Mouse (Mus musculus): ENCODE measurements at regions not wholly inside any gene's neighbourhood (a gene's known extent, or its start where the extent isn't known, plus 50 kb on each side); places are given as distances from the start of the nearest gene placed in this dataset.

DNA sequence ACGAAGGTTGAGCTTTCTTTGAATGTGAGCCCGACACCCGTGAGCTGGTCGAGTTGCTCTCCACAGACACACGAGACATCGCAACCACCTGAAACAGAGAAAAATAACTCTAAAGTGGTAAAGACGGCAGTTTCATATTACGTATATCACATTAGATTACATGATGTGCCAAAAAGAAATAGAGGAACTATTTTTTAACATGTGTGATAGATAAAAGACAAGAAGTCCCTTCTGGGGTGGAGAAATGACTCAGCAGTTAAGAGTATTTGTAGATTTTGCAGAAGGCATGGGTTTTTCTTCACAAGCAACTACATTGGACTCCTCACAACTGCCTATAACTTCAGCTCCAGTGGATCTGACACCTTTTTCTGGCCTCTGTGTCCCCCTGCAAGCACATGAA lies 222.2 kb upstream of the Sox2 start:
- WGBS, result 88% methylated on average over 8 of the region's 8 CpGs

DNA sequence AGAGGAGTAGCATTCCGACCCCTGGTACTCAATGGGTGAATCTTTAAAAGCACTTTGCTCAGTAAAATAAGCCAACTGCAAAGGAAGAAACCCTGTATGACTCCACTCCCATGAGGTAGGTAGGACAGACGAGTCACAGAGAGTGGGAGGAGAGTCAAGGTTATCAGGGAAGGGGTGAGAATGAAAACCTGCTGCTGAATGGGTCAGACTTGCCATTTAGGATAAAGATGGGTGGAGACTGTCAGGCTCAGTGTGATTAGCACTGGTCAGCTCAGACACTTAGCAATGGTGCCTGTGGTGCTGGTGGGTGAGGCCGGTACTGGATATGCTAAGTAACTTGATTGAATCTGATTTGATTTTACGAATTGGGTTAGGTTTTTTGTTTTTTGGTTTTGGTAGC lies 222.7 kb upstream of the Sox2 start:
- Histone ChIP-seq H3K27ac (ENCODE audit: insufficient read depth, low read depth, low read length) (no peak overlapping the region), H3K4me3 (ENCODE audit: insufficient read depth, low read depth, low read length) (no peak overlapping the region), H3K4me1 (ENCODE audit: control insufficient read depth, insufficient read depth, low read length) (no peaks in the 10 kb centered on the region), H3K36me3 (ENCODE audit: control insufficient read depth, insufficient read depth, low read length) (no peaks in the 10 kb centered on the region), H3K27me3 (replicated peaks; ENCODE audit: control insufficient read depth, insufficient read depth, low read length) (no peaks in the 10 kb centered on the region)
- TF ChIP-seq POLR2A (IDR thresholded peaks at IDR 0.05; ENCODE audit: low read depth, low read length) (no peak), CTCF (conservative IDR thresholded peaks at IDR 0.05; ENCODE audit: insufficient read depth, insufficient read length, low read depth, low read length) (no peak)
- WGBS, result 82% methylated on average over 4 of the region's 4 CpGs
- no peak for DNase-seq

More for the DNA sequence above, 222.2 kb upstream of the Sox2 start:
- Histone ChIP-seq H3K27me3 (replicated peaks; ENCODE audit: control insufficient read depth, insufficient read depth, low read length) (no peaks in the 10 kb centered on the region), H3K4me1 (ENCODE audit: control insufficient read depth, insufficient read depth, low read length) (no peaks in the 10 kb centered on the region), H3K4me3 (ENCODE audit: insufficient read depth, low read depth, low read length) (no peak overlapping the region), H3K27ac (ENCODE audit: insufficient read depth, low read depth, low read length) (no peak overlapping the region), H3K36me3 (ENCODE audit: control insufficient read depth, insufficient read depth, low read length) (no peaks in the 10 kb centered on the region)
- TF ChIP-seq POLR2A (IDR thresholded peaks at IDR 0.05; ENCODE audit: low read depth, low read length) (no peak), CTCF (conservative IDR thresholded peaks at IDR 0.05; ENCODE audit: insufficient read depth, insufficient read length, low read depth, low read length) (no peak)
- DNase-seq, result no peak

DNA sequence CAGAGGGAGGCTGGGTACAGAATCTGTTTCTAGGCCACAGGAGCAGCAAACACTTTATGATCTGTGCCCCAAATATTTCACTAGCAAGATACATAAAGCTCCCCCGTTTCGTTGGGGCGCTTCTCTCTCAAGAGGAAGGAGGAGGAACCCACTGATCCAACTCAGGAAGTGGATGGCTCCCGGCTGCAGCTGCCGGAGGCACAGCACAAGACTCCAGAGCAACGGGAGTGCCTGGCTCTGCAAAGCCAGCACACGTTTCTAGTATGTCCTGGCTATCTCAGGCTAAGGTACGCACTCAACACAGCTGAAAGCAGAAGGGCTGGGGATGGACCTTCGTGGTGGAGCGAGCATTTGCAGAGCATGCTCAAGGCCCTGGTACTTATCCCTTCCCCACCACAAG lies 223.2 kb upstream of the Sox2 start:
- no peak overlapping the region for H3K4me3 ChIP-seq (ENCODE audit: insufficient read depth, low read depth, low read length)
- DNase-seq, result no peak
- WGBS, result 65% methylated on average over 10 of the region's 10 CpGs
- H3K27ac ChIP-seq (ENCODE audit: insufficient read depth, low read depth, low read length), result no peak overlapping the region
- H3K27me3 ChIP-seq (replicated peaks; ENCODE audit: control insufficient read depth, insufficient read depth, low read length), result no peaks in the 10 kb centered on the region
- no peak for TF ChIP-seq POLR2A (IDR thresholded peaks at IDR 0.05; ENCODE audit: low read depth, low read length)
- TF ChIP-seq CTCF (conservative IDR thresholded peaks at IDR 0.05; ENCODE audit: insufficient read depth, insufficient read length, low read depth, low read length), result no peak
- no peaks in the 10 kb centered on the region for H3K4me1 ChIP-seq (ENCODE audit: control insufficient read depth, insufficient read depth, low read length)
- H3K36me3 ChIP-seq (ENCODE audit: control insufficient read depth, insufficient read depth, low read length), result no peaks in the 10 kb centered on the region

DNA sequence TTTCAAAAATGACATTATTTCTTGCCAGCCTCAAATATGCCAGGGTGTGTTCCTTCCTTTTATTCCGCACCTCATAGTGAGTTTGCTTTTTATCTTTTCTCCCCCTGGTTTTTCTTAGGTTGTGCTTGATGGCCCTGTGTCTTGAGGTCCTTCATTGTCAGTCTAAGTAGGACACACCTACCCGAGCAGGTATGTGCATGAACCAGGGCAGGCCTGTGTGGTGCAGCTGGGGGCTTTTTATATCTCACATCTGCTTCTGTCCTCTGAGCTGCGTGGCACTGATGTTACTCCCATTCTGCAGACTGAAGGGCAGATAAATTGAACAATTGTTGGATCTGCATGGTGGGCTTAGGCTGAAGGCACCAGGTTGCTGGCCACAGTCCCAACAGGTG lies 238.3 kb upstream of the Sox2 start:
- DNase-seq, result no peak
- no peaks in the 10 kb centered on the region for H3K36me3 ChIP-seq (ENCODE audit: control insufficient read depth, insufficient read depth, low read length)
- H3K27me3 ChIP-seq (replicated peaks; ENCODE audit: control insufficient read depth, insufficient read depth, low read length), result no peaks in the 10 kb centered on the region
- WGBS, result 79% methylated on average over 3 of the region's 3 CpGs
- TF ChIP-seq POLR2A (IDR thresholded peaks at IDR 0.05; ENCODE audit: low read depth, low read length), result no peak
- no peak for TF ChIP-seq CTCF (conservative IDR thresholded peaks at IDR 0.05; ENCODE audit: insufficient read depth, insufficient read length, low read depth, low read length)
- H3K4me1 ChIP-seq (ENCODE audit: control insufficient read depth, insufficient read depth, low read length), result no peaks in the 10 kb centered on the region
- no peak overlapping the region for H3K4me3 ChIP-seq (ENCODE audit: insufficient read depth, low read depth, low read length)
- H3K27ac ChIP-seq (ENCODE audit: insufficient read depth, low read depth, low read length), result no peak overlapping the region

DNA sequence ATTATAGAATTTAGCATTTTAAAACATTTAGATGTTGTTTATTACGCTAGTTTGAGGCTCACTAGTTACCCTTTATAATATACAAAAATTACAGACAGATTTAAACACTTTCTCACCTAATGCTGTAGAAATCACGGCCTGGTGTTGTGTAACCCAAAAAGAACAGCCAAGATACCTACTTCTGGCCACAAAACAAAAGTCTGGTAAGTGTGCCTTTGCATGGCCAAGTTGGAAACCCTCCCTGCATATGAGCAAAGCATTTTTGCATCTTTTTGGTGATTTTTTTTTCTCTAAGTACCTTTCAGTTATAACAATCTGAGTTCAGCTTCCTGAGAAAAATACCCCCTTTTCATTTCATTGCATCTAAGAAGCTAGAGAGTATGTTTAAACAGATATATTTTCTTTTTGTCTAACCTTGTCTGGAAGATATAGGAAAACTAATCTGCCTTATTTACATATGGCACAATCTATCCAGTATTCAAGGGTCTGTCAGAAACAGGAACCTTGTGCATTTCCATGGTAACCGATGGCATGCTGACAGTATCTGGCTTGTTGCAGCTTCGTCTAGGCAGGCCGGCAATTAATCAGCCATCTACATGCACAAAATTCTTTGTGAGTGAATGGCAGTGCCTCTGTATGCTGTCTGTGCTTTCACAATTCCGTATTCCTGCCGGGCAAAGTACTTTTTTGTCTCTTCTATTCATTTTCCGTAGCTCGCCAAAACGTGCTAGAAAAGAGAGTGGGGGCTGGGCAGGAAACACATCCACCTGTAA lies 238.9 kb upstream of the Sox2 start:
- Histone ChIP-seq H3K27me3 (replicated peaks; ENCODE audit: control insufficient read depth, insufficient read depth, low read length) (no peaks in the 10 kb centered on the region), H3K27ac (ENCODE audit: insufficient read depth, low read depth, low read length) (no peak overlapping the region), H3K36me3 (ENCODE audit: control insufficient read depth, insufficient read depth, low read length) (no peaks in the 10 kb centered on the region), H3K4me3 (ENCODE audit: insufficient read depth, low read depth, low read length) (no peak overlapping the region), H3K4me1 (ENCODE audit: control insufficient read depth, insufficient read depth, low read length) (no peaks in the 10 kb centered on the region)
- DNase-seq, result no peak
- TF ChIP-seq CTCF (conservative IDR thresholded peaks at IDR 0.05; ENCODE audit: insufficient read depth, insufficient read length, low read depth, low read length), result no peak
- 73% methylated on average over 10 of the region's 10 CpGs for WGBS

DNA sequence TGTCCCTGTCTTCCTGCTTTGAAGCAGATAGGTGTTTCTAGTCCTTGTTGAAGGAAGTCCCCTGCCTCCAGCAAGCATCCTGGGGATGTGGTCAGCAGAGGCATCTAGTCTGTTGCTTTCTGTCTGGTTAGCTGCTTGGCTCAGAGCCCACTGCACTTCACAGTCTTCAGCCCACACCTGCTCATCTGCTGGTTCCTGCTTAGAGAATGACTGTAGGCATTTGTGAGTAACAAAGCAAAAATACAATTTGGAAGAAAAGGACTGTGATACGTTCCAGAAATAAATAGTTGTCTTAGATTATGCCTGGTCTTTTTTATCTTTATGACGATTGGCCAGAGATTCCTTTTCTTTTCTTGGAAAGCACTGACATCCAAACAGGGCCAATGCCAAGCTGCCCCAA lies 246.6 kb upstream of the Sox2 start:
- 83% methylated on average over 2 of the region's 2 CpGs for WGBS
- no peaks in the 10 kb centered on the region for H3K4me1 ChIP-seq (ENCODE audit: control insufficient read depth, insufficient read depth, low read length)
- H3K27ac ChIP-seq (ENCODE audit: insufficient read depth, low read depth, low read length), result no peak overlapping the region
- H3K27me3 ChIP-seq (replicated peaks; ENCODE audit: control insufficient read depth, insufficient read depth, low read length), result no peaks in the 10 kb centered on the region
- no peak for TF ChIP-seq POLR2A (IDR thresholded peaks at IDR 0.05; ENCODE audit: low read depth, low read length)
- TF ChIP-seq CTCF (conservative IDR thresholded peaks at IDR 0.05; ENCODE audit: insufficient read depth, insufficient read length, low read depth, low read length), result no peak
- DNase-seq, result no peak
- no peaks in the 10 kb centered on the region for H3K36me3 ChIP-seq (ENCODE audit: control insufficient read depth, insufficient read depth, low read length)
- no peak overlapping the region for H3K4me3 ChIP-seq (ENCODE audit: insufficient read depth, low read depth, low read length)

DNA sequence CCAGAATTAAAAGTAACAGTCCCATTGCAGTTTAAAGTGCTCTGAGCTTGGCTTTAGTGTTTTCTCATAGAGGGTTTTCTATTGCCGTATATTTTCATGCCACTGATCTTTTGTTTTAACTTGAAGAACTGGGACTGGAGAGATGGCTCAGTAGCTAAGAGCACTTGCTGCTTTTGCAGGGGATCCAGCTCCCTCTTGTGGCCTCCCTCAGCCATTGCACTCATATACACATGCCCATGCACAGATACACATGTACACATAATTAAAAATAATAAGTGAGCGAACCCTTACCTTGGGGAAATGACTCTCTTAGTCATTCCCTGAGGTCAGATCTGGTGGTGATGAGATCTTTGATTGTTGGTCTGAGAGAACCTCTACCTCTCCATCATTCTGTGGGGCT lies 258.9 kb upstream of the Sox2 start:
- no peak for DNase-seq
- TF ChIP-seq POLR2A (IDR thresholded peaks at IDR 0.05; ENCODE audit: low read depth, low read length), result no peak
- TF ChIP-seq CTCF (conservative IDR thresholded peaks at IDR 0.05; ENCODE audit: insufficient read depth, insufficient read length, low read depth, low read length), result no peak
- no peak overlapping the region for H3K4me3 ChIP-seq (ENCODE audit: insufficient read depth, low read depth, low read length)
- H3K27ac ChIP-seq (ENCODE audit: insufficient read depth, low read depth, low read length), result no peak overlapping the region
- H3K27me3 ChIP-seq (replicated peaks; ENCODE audit: control insufficient read depth, insufficient read depth, low read length), result no peaks in the 10 kb centered on the region
- no peaks in the 10 kb centered on the region for H3K36me3 ChIP-seq (ENCODE audit: control insufficient read depth, insufficient read depth, low read length)
- H3K4me1 ChIP-seq (ENCODE audit: control insufficient read depth, insufficient read depth, low read length), result no peaks in the 10 kb centered on the region
- 95% methylated on average over 2 of the region's 2 CpGs for WGBS
